Mouse (Mus musculus) gastrocnemius, postnatal 4 days (tissue): ENCODE data around the gene Tmem91. TPM values are rescaled to one million over a fixed set of nuclear protein-coding genes. Genes with fewer than 3 reads are reported as not detected.

Experiments used
- DNase-seq, 2 experiments: peaks; one replicate each; pipeline ENCODE4 v3.0.0; 2021 to 2022; ENCODE audit warnings: low spot score in 2 of 2, mixed read lengths in 2 of 2
- total RNA-seq, 2 experiments: library from RNA; stranded (reverse); gene quantifications; 2 replicates each; pipeline ENCODE4 v1.2.3; 2021

The Tmem91 gene
- total RNA-seq, 2 experiments from 2014 or later, result not detected

DNA sequence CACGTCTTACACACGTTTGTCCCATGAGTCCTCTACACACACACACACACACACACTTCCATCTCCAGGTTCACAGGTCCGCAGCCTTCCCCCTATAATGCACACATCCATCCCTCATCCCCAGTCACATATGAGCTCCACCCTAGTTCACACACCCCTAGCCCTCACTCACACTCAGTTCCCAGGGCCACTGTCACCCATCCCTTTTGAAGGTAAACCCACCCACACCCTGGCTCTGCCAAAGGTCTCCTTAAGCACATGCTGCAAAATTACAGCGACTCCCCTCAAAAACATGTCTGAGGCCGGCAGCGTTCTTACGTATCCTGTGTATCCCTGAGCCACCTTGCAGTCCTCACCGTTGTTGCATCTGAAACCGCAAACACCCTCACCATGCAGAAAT, 669 bp downstream of the Tmem91 start:
- DNase-seq, result no peak

DNA sequence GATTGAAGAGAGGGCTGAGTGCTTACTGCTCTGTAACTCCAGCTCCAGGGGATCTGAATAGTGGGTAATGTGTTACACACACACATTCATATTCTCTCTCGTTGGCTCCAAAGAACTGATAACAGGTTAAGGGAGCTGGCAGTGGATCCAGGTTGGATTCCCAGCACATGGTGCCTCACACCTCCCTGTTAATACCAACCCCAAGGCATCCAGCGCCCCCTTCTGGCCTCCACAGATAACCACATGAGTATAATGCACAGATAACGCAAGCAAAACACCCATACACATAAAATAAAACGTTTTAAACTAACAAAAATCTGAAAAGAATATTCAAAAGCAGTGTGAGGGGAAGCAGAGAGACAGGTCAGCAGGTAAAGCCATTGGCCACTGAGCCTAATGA, 2.5 kb downstream of the Tmem91 start:
- DNase-seq, result no peak

DNA sequence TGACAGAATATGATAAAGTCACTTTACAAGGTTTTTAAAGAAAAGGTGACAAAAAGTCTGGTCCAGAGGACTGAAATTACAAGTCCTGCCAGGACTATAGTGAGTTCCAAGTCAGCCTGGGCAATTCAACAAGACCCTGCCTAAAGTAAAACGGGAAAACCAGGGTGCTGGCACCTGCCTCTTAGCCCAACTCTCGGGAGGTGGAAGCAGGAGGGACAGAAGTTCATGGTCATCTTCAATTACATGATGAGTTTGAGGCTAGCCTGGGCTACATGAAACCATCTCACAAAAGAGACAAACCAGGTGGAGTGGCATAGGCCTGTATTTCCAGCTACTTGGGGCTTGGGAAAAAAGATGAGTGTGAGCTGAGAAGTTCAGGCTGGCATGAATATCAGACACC, 3.3 kb downstream of the Tmem91 start:
- DNase-seq, result no peak

DNA sequence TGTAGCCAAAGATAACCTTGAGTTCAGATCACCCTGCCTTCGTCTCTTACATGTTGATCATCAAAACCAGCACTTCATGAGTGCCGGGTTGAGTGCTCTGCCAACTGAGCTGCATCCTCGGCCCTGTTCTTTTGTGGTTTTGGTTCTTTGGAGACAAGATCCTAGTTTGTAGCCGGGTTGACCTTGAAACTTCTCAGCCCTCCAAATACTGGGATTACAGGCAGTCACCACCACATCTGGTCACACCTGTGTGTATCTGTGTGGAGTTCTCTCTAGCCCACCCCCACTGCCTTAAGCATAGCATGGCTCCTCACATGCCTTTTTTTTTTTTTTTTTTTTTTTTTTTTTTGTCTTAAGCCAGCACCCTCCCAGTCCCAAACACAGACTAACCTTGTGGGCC, 4.9 kb downstream of the Tmem91 start:
- no peak for DNase-seq

DNA sequence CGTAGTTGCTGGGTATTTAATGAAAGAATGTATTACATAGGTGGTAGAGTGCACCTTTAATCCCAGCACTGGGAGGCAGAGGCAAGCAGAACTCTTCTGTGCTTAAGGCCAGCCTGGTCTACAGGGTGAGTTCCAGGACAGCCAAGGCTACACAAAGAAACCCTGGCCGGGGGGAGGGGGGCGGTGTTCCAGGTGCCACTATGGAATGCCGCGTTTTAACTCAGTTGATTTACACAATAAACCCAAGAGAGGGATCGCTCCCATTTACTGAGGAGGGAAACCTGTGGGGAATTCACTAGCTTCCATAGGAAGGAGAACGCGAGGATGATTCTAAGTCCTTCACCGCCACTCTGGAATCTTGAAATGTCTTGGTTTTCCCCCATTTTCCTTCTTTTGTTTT, 5.3 kb downstream of the Tmem91 start:
- DNase-seq, result no peak

DNA sequence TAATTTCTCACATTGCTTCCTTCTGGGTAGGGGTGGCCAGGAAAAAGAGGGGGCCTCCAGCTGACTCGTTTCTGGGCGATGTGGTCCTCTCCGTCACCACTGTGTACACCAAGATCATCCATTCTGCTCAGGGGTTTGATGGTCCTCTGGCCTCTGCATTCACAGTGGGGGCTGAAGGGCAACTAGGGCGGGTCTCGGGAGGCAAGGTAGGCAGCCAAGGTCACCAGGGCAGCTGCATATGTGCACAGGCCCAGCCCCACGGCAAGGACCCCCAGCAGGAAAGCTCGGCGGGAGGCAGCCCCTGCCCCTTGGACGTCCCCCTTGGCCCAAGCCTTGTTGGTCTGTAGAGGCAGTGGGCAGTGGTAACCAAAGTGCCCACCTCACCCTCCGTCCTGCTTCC, 5.8 kb downstream of the Tmem91 start:
- no peak for DNase-seq

DNA sequence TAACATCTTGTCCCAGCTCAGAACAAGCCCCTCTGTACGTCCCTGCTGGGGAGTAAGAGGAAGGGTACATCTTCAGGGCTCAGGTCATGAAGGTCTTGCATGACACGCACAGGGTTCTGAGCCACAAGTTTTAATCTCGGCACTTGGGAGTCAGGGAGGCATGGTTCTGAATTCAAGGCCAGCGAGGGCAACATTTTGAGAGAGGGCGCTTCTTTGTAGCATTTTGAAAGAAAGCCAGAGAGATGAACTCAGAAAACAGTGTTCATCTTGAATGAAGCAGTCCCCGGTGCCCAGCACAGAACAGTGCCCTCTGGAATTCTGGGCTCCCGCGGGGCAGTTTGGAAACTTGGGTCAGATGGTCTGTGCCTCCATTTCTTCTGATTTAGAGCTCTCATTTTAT, 8.6 kb downstream of the Tmem91 start:
- no peak for DNase-seq

DNA sequence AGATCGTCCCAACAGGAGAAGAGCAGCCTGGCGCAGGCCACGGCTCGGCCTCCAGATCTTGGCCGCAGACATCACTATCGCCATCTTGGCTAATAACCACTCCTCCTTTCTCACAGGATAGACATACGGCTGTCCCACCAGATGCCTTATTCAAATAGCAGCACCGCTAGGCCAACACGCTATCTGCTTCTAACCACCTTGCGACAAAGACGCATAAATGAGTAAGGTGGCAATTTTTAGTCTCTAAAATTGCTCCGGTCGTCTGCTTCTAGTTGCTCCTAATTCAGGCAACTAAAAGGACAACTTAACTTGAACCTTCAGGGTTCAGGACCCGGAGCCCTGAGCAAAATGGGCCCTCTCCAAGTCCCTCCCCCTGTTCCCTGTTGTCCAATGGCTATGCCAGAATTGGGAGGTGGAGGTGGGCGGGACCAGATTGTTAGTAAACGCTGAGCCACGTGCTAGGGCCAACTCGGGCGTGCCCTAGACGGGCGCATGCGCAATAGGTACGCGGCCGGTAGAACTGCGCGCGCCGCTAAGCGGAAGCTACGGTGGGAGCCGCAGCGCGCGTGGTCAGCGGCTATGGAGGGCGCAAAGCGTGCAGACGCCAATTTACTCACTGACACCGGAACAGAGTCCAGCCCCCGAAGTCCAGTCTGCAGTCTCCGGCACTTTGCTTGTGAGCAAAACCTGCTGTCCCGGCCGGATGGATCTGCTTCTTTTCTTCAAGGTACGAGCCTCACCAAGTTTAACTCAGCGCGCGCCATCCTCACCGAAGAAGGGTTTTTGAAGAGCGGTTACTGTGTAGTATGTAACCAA, 16.1 kb downstream of the Tmem91 start, which contains the start of the genes Bckdha and Exosc5:
TSS of gene Bckdha (minus strand) at position 325 of the 816 bp plus-strand sequence.
TSS of gene Exosc5 (plus strand) at position 508 of the 816 bp plus-strand sequence.
- DNase-seq, result peak; percentile 96 to 99

DNA sequence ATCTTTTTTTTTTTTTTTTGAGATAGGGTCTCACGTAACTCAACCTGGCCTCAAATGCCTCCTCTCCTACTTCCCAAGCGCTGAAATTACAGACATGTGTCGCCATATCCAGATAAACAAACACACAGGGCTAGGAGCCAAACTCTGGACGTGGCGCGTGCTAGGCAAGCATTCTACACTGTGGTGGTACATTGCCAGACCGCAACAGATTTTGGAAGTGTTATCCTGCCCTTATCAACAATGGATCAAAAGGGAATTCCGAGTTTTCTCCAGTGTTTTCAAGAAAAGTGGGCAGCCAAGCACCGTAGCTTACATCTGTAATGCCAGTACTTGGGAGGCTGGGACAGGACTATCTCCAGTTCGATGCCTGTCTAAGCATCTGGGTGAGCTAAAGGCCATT, 17.2 kb downstream of the Tmem91 start:
- no peak for DNase-seq

DNA sequence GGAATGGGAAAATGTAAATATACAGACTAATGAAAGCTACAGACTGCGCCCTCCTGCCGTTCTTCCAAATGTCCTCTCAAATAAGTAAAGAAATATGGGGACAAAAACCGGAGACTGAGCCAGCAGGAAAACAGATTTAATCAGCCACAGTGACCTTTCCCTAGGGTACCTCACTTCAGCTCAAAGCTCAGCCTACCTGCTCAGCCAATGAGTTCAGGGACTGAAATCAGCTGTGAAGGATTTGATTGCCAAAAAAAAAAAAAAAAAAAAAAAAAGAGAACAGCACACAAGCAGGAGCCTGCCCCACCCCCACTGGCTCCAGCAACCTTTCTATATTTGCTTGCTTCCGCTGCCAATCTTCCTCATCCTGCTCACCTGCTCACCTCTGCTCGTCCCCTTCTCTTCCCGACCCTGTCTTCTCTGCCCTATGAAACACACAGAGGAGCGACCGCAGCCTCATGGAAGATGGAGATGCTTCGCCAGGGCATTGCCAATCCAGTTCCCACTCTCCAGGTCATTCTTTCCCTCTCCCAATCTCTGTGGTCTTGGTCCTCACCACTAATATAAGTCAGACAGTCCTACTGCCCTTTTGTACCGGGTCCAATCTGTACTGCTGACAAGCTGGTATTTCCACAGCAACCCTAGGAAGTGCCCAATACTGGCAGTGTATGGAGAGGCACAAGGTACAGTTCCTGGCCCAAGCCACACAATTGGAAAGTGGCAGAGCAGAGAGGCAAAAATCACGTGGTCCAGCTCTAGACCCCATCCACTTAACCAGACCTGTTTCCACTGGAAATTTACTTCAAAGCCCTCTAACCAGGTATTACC, 19.2 kb downstream of the Tmem91 start:
- DNase-seq, result no peak

DNA sequence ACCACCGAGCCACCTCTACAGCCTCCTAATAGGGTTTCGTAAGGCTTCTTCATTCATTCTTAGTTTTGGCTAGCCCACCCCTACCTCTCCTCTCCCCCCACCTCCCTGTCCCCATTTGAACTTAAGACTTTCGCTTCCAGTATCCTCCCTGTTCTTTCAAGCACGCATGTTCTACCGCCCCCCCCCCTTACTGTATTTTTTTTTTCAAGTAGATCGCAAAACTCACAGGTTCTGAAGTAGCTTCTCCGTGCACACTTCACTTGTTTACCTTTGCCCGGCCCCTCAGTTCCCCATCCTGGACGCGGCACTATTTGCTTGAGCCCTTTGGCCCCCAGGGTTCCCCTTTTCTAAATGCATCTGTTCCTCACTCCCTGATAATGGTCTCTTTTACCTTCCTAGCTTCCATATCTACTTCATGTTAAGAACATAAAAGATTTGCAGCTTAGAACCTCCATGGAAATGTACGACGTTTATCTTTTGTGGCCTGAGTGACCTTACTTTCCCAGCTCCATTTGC, 22.7 kb downstream of the Tmem91 start:
- DNase-seq, result no peak

DNA sequence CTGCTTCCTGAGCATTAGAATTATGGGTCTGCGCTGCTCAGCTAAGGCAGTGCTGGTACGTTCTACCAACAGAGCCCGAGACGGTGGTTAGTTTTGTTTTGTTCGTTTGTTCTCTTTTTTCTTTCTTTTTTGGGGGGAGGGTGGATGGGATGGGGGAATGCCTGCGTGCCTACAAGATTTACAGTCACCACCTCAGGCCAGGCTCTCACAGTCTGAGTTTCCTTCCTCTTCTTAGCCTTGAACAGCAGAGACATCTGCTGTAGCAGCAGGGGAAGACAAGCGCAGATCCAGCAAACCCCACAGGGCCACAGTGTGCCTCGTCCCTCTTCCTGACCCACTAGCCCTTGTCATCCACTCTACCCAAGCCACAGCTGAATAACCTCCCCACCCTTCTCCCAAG, 23.7 kb downstream of the Tmem91 start:
- no peak for DNase-seq

DNA sequence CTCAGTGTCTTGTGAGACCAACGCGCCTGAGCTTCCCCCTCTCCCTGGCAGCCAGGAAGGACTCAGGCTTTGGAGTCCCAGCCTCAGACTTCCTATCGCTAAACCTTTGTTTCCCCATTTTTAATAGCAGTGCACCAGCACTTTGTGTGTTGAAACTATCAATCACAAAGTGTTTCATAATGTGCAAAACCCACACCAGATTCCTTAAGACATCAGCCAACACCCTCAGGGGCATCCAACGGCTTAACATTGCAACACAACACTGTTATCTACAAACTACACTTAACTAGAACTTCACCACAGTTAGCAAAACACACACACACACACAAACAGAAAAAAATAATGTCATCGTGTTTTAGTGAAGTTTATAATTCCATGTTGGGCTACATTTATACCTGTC, 25.1 kb downstream of the Tmem91 start:
- DNase-seq, result no peak

DNA sequence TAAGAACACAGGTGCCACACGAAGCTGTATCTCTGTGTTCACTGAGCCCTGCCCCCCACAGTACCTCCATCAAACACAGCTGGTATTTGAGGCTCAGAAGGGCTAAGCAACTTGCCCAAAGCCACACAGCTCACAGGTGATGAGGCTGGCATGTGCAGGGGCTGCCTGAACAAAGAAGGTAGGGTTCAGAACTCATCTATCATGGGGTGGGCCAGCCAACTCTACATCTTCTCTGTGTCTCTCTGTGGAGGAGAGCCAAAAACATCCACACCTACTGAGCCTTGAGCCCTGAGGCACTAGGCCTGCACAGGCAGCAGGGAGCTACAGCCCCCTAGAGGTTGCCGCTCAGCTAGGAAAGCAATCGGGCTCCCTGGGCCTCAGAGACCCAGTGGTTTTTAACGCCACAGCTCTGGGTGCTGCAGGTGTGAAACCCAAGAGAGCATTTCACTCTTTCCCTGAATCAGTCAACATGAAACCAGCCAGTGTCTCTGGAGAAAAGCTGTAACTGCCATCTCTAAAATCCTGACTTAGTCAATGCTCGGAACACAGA, 27.3 kb downstream of the Tmem91 start:
- no peak for DNase-seq

DNA sequence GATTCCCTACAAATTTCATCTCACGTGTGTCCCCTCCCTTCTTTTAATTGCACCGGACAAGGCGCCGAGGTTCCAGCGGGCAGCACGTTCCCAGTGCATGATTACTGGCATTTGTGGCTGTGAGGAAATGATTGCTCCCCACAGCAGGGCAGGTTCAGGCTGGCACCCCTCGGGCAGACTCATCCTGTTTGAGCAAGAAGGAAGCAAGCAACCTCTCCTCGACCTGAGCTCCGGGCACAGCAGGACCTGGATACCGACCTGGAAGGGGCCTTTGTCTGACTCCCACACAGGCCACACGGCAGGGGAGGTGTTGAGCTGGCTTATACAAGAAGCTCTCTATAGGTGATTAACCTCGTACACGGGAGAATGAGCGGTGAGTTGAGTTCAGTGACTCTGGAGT, 29.9 kb downstream of the Tmem91 start:
- DNase-seq, result no peak

DNA sequence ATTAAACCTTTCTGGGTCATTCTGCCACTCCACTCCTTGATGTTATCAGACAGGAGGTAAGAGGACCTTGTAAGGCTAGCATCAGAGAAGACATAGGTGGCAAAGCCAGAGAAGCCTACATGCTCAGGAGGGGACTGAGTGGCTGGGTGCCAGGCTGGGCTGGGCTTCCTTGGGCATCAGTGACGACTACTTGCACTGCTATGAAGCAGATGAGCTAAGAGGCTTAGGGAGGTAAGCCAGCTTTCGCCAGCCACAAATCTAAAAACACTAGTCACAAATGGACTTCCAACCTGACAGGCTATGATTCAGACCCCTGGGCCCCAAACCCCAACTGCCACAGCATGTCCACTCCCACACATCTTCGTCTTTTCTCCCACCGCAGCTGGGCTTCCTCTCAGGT, 30.3 kb downstream of the Tmem91 start:
- no peak for DNase-seq

DNA sequence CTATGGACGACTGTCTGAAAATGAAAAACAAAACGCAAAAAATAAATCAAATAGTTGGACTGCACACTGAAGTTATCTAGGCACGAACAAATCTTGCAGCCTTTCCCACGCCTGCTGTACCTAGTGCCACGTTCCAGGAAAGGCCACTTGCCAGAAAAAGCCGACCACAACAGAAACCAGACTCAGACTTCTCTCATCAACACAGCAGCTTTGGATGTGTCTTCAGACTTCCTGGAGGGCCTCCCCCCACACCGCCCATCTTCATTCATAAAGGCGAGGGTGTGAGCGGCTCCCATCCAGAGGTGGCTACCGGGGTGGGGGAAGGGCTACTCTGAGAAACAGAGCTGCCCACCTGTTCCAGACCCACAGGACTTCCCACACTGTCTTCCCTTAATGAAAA, 30.8 kb downstream of the Tmem91 start:
- DNase-seq, result no peak

DNA sequence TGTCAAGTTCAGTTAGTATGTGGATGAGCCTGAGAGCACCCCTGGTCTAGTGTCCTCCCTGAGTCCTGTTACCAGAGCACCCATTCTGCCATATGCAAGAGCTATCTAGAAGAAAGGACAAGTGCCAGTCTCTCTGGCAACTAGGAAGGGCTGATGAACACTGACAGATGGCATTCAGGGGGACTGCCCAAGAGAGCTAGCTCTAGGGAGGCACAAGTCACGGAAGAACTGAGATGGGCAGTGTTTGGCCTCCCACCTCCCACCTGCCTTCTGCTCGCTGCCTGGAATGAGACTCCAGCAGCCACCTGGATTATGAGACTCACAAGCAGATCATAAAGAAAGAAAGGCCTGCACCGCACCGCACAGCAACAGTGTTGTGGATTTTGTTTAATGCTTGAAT, 35.2 kb downstream of the Tmem91 start:
- DNase-seq, result no peak

DNA sequence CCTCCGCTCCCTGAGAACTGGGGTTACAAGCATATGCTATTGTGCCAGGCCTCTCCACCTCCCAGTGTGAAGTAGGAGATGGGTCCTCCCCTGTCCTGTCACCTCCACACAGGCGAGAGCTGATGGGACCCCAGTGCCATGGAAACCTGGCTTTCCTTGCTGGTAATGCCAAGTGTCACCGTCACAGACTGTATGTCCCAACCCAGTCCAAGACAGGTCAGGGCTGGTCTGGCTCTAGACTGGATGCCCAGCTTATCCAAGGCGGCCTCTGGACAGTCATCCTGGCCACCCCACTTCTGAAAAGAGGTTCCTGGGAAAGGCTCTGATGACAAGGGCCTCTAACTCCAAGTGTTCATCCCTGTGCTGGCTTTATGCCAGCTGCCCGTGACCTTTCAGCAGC, 37.9 kb downstream of the Tmem91 start:
- no peak for DNase-seq

DNA sequence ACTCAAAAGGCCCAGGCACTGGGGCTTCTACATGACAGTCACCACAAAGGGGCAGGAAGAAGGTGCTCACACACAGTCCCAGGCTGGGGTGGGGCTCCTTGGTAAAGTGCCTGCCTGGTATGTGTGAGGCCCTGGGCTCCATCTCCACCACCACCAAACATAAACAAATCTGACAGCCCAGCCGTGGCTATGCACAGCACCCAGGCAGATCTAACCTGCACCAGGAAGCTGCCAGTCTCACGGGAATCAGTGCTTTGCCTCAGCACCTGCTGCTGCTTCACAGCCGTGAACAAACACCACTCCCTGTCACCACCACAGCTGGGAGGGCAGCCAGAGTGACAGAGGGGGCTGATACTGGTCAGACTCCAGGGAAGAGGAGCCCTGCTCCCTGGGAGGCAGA, 38.6 kb downstream of the Tmem91 start:
- DNase-seq, result no peak

DNA sequence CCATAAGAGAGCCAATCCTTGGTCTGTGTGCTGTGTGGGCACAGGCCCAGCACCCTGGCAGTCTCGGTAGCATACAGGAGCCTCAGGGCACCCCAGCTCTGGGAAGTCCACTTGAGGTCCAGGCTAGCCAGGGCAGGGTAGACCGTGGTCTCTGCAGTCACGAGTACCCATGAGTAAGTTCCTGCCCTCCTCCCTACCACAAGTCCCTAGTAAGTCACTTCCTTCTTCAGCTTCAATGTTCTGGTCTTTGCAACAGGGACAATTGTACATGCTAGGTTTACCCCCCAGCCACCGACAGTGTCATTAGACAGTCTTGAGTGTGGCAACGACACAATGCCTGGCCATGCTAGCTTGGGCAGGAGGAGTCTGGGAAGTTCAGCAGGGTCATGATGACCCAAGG, 42.3 kb downstream of the Tmem91 start:
- no peak for DNase-seq

DNA sequence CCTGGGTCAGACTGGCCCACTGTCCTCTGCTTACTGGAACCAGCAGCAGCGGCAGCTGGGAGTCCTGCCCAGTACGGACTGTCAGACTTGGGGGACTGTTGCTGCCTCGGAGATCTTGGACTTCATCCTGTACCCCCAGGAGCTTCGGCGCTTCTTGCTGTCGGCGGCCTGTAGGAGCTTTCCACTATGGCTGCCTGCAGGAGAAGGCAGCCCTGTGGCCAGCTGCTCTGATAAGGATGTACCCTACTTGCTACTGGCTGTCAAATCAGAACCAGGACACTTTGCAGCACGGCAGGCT, 46.7 kb downstream of the Tmem91 start:
- no peak for DNase-seq
